Mouse (Mus musculus): Measurements from ENCODE around the gene Gm10762. TPM values are rescaled to one million over a fixed set of nuclear protein-coding genes. Genes with fewer than 3 reads are reported as not detected.
A peak's percentile ranks its signal among the peaks of the same experiment; 100 is the strongest.
"Not testable (repeated sequence)": the region's sequence is repeated elsewhere in the genome, so short reads cannot be mapped to it uniquely, and the experiment has no call there.

Gm10762 gene
- polyA plus RNA-seq (2016; fragmentation: Nextera tagmentation; extraction: Ambion mirVana), result 15.3 and 16.3 TPM in 2 replicates

DNA sequence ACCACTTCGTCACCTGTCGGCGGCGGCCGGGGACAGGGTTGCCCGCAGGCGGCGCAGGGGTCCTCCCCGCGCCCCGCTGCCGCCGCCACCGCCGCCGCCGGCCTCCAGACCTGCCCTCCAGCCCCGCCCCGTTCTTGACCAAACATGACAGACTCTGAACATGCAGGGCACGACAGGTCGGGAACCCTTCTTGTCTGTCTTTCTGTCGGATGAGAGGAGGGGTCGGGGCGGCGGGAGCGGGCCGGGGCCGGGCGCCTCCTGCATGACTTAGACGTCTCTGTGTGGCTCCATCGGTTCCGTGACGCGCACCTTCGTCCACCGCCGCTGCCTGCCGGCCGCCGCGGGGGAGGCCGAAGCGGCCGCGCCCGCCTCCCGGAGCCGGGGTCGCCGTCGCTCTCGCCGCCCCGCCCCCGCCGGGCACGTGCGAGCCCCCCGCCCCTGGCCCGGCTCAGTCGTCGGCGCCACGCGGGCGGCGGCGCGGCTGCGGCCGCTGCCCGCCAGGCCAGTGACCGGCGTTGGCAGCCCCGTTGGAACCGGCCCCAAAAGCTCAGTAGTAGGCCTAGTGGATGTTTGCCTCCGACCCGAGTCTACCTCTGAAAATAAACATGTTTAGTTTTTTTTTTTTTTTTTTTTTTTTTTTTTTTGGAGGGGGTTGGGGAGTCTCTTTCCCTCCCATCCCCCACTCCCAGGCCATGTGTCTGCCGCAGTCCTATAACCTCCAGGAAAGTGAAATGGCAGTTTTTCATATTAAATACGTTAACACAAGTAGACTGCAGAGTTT lies at the start of gene Gm10762:
Gene Gm10762 (minus strand): TSS at position 65 of the 781 bp plus-strand sequence.
- peak within 1 kb of the TSS; percentile 100 for H3K27ac ChIP-seq
- H3K27me3 ChIP-seq (ENCODE audit: poor library complexity, severe bottlenecking), result no peaks in the 10 kb centered on the region
- DNase-seq (ENCODE audit: extremely low spot score, low spot score), result peak; percentile 87
- under 1% methylated on average over 80 of the region's 80 CpGs for WGBS
- no peaks in the 10 kb centered on the region for H3K36me3 ChIP-seq (replicated peaks)
- H3K4me1 ChIP-seq, result peaks cover 30% of the 10 kb centered on the region
- H3K4me3 ChIP-seq, result peak within 1 kb of the TSS; percentile 88
- H3K9me3 ChIP-seq, result no peaks in the 10 kb centered on the region

DNA sequence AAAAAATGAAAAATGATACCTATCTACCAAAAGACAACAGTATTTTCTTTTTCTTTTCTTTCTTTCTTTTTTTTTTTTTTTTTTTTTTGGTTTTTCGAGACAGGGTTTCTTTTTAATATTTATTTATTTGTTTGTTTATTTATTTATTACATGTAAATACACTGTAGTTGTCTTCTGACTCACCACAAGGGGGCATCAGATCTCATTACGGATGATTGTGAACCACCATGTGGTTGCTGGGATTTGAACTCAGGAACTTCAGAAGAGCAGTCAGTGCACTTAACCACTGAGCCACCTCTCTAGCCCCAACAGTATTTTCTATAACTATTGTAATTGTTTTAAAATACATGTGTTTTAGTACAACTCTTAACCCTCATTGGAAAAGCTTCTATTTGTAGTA lies 41.3 kb upstream of the Gm10762 start:
- 79% methylated on average over 2 of the region's 2 CpGs for WGBS
- not testable (repeated sequence) for H3K4me1 ChIP-seq; DNase-seq (ENCODE audit: extremely low spot score, low spot score); H3K9me3 ChIP-seq; H3K27me3 ChIP-seq (ENCODE audit: poor library complexity, severe bottlenecking); H3K36me3 ChIP-seq (replicated peaks); H3K27ac ChIP-seq; H3K4me3 ChIP-seq

GRCm38 (mm10) chr2:129006194-129006749 lies 38.7 kb upstream of the Gm10762 start:
- Histone ChIP-seq H3K27me3 (ENCODE audit: poor library complexity, severe bottlenecking) (no peaks in the 10 kb centered on the region), H3K4me1 (no peaks in the 10 kb centered on the region), H3K9me3 (no peaks in the 10 kb centered on the region), H3K27ac (no peak overlapping the region), H3K36me3 (replicated peaks) (no peaks in the 10 kb centered on the region), H3K4me3 (no peak overlapping the region)
- WGBS, result 88% methylated on average over 4 of the region's 4 CpGs
- no peak for DNase-seq (ENCODE audit: extremely low spot score, low spot score)

DNA sequence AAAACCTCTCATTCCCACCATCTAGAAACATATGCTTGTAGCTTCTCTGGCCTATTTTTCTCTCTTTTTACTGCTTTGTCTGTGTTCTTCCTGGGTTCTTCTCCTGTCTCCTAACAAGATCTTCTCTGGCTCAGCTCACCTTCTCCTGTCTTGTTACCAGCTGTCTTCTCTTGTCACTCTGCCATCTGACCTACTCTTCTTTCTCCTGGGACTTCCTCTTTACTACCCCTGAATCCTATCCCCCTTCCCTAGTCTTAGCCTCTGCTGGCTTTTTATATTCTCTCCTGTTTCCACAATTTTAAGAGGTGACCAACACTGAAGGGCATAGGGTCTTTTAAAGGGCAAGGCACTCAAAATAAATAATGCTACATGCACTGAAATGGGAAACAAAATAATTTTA lies 37.3 kb upstream of the Gm10762 start:
- Histone ChIP-seq H3K36me3 (replicated peaks) (no peaks in the 10 kb centered on the region), H3K4me1 (no peaks in the 10 kb centered on the region), H3K4me3 (no peak overlapping the region), H3K9me3 (no peaks in the 10 kb centered on the region), H3K27me3 (ENCODE audit: poor library complexity, severe bottlenecking) (no peaks in the 10 kb centered on the region), H3K27ac (no peak overlapping the region)
- no peak for DNase-seq (ENCODE audit: extremely low spot score, low spot score)

GRCm38 (mm10) chr2:128984746-128985145 lies 17.2 kb upstream of the Gm10762 start:
- no peak for DNase-seq (ENCODE audit: extremely low spot score, low spot score)
- no peaks in the 10 kb centered on the region for H3K27me3 ChIP-seq (ENCODE audit: poor library complexity, severe bottlenecking)
- H3K9me3 ChIP-seq, result no peaks in the 10 kb centered on the region
- H3K36me3 ChIP-seq (replicated peaks), result no peaks in the 10 kb centered on the region
- H3K4me3 ChIP-seq, result no peak overlapping the region
- peaks cover 8% of the 10 kb centered on the region for H3K4me1 ChIP-seq
- no peak overlapping the region for H3K27ac ChIP-seq
- 95% methylated on average over 3 of the region's 3 CpGs for WGBS

DNA sequence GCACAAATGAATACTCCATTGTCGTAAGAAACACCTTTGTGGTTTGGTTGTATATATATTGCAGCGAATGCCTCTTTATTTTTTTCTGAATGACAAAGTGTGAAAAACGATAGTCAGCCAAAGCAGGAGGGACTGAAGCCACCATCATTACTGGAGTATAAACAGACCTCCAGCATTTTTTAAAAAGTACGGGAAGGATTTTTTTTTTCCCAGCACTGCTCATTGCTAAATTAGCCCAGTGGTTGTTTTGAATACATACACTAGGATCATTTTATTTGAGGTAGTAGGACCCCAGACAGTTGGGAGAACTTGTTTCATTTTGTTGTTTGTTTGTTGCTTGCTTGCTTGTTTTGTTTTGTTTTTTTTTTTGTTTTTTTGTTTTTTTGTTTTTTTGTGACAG lies 8.0 kb upstream of the Gm10762 start:
- no peak for DNase-seq (ENCODE audit: extremely low spot score, low spot score)
- WGBS, result 84% methylated on average over 4 of the region's 4 CpGs
- no peaks in the 10 kb centered on the region for H3K36me3 ChIP-seq (replicated peaks)
- H3K27me3 ChIP-seq (ENCODE audit: poor library complexity, severe bottlenecking), result no peaks in the 10 kb centered on the region
- no peak overlapping the region for H3K4me3 ChIP-seq
- peaks cover under 1% of the 10 kb centered on the region for H3K4me1 ChIP-seq
- no peaks in the 10 kb centered on the region for H3K9me3 ChIP-seq
- H3K27ac ChIP-seq, result no peak overlapping the region

DNA sequence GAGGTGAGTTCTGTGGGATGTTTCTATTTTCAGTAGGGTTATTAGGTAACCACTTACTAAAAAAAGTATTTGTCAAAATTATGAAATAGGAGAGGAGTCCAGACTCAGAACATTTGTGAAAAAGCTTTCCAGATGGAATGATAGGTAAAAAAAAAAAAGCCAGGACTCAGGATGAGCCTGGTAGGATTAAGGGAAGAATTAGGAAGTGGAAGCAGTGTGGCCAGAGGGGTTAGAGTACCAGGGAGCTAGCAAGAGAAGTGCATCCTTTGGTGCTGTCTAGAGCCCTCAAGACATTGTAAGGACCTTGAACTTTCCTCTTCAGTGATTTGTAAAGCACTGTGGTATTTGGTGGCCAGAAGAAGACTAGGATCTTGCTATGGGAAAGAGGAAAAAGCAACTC lies 4.8 kb upstream of the Gm10762 start:
- Histone ChIP-seq H3K9me3 (no peaks in the 10 kb centered on the region), H3K27me3 (ENCODE audit: poor library complexity, severe bottlenecking) (no peaks in the 10 kb centered on the region), H3K27ac (no peak overlapping the region), H3K4me1 (peaks cover 13% of the 10 kb centered on the region), H3K4me3 (no peak overlapping the region), H3K36me3 (replicated peaks) (no peaks in the 10 kb centered on the region)
- DNase-seq (ENCODE audit: extremely low spot score, low spot score), result no peak

DNA sequence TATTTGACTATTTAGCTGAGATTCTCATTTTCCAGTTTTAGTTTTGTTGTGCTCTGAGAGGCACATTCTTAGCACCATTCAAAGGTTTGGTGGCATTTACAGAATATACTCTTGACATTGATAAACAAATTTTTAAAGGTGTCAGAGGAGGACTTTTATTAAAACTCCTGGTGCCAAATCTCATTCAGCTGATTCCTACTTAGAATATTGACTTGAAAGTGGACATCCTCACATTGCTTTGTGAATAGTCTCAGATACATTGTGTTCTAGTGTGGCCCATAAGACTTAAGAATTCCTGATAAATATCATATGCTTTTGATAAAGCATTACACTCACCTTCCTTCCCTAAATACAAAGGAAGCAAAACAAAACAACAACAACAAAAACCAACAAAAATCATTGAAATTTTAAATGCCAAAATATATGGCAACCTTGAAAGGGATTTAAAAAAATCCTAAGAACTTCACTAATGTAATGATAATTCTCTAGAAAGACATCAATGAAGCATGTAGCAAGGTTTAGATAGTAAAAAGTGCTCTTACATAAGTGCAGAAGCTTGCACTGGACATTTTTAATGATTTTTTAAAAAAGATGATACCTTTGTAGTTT lies 1.1 kb upstream of the Gm10762 start:
- no peaks in the 10 kb centered on the region for H3K27me3 ChIP-seq (ENCODE audit: poor library complexity, severe bottlenecking)
- H3K9me3 ChIP-seq, result no peaks in the 10 kb centered on the region
- H3K4me3 ChIP-seq, result peak overlapping the region; percentile 88
- peaks cover 30% of the 10 kb centered on the region for H3K4me1 ChIP-seq
- peak overlapping the region; percentile 100 for H3K27ac ChIP-seq
- no peak for DNase-seq (ENCODE audit: extremely low spot score, low spot score)
- no peaks in the 10 kb centered on the region for H3K36me3 ChIP-seq (replicated peaks)

DNA sequence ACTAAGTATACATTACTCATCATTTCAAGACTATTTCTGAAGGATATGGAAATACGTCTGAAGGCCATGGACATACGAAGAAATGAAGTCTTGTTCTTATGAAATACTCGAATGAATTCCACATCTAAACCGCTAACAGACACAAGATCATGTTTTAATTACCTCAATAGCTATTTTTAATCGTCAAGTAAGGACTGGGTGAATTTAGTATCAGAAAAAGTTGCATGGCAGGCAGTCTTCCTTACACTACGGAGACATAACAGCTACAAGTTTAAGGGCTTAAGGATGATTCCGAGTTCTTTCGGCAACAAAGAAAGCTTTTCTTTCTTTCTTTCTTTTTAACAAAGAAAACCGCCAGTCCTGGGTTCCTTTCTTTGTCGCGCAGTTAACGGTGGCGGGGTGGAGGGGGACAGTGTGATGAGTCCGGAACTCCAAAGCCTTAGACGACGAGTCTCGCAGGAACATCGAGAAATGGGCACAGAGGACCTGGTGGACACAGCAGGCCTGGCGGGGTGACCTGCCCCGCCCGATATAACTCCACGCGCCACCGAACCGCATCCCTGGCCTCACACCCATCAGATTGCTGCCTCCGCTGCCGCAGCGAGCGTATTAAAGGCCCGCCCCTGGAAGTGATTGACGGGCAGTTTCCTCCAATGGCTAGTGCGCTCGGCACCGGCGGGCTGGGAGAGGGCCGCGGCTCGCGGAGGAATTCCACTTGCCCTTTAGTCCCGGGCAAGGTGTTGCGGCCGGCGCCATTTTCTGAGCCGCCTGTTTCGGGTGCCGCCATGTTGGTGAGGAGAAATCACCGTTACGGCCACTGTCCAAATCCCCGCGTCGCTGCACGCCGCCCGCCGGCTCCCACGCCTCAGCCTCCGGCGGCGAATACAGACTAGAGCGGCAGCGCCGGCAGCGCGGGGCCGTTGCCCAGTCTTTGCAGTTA lies 614 bp downstream of the Gm10762 start, which contains the start of gene Zc3h6:
Gene Zc3h6 (plus strand): TSS at position 762 of the 940 bp plus-strand sequence.
- H3K27me3 ChIP-seq (ENCODE audit: poor library complexity, severe bottlenecking), result no peaks in the 10 kb centered on the region

DNA sequence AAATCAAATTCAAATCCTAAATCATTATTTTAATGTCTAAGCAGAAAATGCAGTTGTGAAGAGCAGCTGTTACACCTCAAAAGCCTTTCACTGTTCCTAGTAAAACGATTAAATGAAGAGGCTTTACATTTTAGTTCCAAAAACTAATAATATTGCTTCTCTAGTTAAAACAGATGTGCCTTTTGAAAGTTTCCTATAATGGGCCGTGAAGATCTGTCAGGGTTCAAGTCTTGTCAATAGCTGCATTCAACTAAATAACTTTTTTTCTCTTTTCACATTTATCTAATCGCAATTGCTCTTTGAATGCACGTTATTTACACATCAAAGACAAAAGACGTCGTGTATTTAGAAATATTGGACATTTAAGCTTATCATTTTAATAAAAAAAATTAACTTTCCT lies 1.3 kb downstream of the Gm10762 start:
- no peaks in the 10 kb centered on the region for H3K36me3 ChIP-seq (replicated peaks)
- WGBS, result 21% methylated on average over 6 of the region's 6 CpGs
- H3K27ac ChIP-seq, result peak overlapping the region; percentile 100
- H3K27me3 ChIP-seq (ENCODE audit: poor library complexity, severe bottlenecking), result no peaks in the 10 kb centered on the region
- peaks cover 30% of the 10 kb centered on the region for H3K4me1 ChIP-seq
- DNase-seq (ENCODE audit: extremely low spot score, low spot score), result no peak
- H3K9me3 ChIP-seq, result no peaks in the 10 kb centered on the region
- H3K4me3 ChIP-seq, result peak overlapping the region; percentile 88

More for the DNA sequence above, 614 bp downstream of the Gm10762 start, which contains the start of gene Zc3h6:
- Histone ChIP-seq H3K4me3 (peak within 1 kb of the TSS; percentile 88), H3K36me3 (replicated peaks) (no peaks in the 10 kb centered on the region), H3K9me3 (no peaks in the 10 kb centered on the region), H3K4me1 (peaks cover 30% of the 10 kb centered on the region), H3K27ac (peak within 1 kb of the TSS; percentile 100)
- DNase-seq (ENCODE audit: extremely low spot score, low spot score), result peak; percentile 99
- WGBS, result 1% methylated on average over 65 of the region's 65 CpGs

DNA sequence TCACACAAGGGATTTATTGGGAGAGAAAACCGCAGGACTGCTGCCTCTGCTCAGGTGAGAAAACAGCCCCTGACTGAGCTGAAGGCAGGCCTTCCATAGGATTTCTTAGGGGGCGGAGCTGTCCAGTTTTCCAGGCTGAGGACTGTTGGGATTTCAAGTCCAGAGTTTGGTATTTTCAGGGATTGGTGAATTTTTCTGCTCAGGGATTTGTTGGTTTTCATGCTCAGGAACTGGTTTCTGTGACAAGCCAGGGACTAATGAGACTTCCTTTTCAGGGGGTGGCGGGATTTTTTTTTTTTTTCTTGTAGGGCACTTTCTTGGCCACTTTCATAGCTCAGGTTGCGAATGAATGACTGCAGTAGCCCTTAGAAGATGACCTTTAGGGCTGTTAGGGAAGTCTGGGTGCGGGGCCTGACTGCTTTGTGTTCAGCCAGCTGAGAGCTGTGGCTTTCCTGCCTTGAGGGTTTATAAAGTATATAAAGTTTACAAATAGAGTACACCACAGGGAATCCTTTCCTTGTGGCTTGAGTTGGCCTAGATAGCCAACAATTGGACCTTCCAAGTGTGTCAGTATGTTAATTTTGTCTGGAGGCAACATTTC lies 1.9 kb downstream of the Gm10762 start:
- H3K4me3 ChIP-seq, result peak overlapping the region; percentile 88

GRCm38 (mm10) chr2:128954186-128954585 lies 13.3 kb downstream of the Gm10762 start:
- DNase-seq (ENCODE audit: extremely low spot score, low spot score), result no peak

More for the DNA sequence above, 1.9 kb downstream of the Gm10762 start:
- peaks cover 30% of the 10 kb centered on the region for H3K4me1 ChIP-seq
- H3K27me3 ChIP-seq (ENCODE audit: poor library complexity, severe bottlenecking), result no peaks in the 10 kb centered on the region
- WGBS, result 46% methylated on average over 5 of the region's 5 CpGs
- H3K27ac ChIP-seq, result peak overlapping the region; percentile 100
- H3K9me3 ChIP-seq, result no peaks in the 10 kb centered on the region
- no peaks in the 10 kb centered on the region for H3K36me3 ChIP-seq (replicated peaks)
- peak; percentile 22 for DNase-seq (ENCODE audit: extremely low spot score, low spot score)

More at GRCm38 (mm10) chr2:128954186-128954585, 13.3 kb downstream of the Gm10762 start:
- no peaks in the 10 kb centered on the region for H3K36me3 ChIP-seq (replicated peaks)
- no peak overlapping the region for H3K4me3 ChIP-seq
- H3K9me3 ChIP-seq, result no peaks in the 10 kb centered on the region
- no peak overlapping the region for H3K27ac ChIP-seq
- H3K27me3 ChIP-seq (ENCODE audit: poor library complexity, severe bottlenecking), result no peaks in the 10 kb centered on the region
- H3K4me1 ChIP-seq, result no peaks in the 10 kb centered on the region

Data from forebrain, embryonic 10.5 days (tissue).